Mouse (Mus musculus): Measurements from ENCODE around the gene Fam19a4. TPM values are rescaled to one million over a fixed set of nuclear protein-coding genes. Genes with fewer than 3 reads are reported as not detected.

Fam19a4 gene
- total and polyA plus RNA-seq, 2 experiments from 2014 or later: not detected

GRCm38 (mm10) chr6:97101190-97101957, 41.2 kb upstream of the Fam19a4 start:
- WGBS: 19% methylated on average over 12 of the region's 12 CpGs

GRCm38 (mm10) chr6:97082336-97082735, 22.1 kb upstream of the Fam19a4 start:
- WGBS: 86% methylated on average over 2 of the region's 2 CpGs
- no peaks in the 10 kb centered on the region for H3K36me3 ChIP-seq (replicated peaks; ENCODE audit: control insufficient read depth, insufficient read depth, low read length)

More at GRCm38 (mm10) chr6:97101190-97101957, 41.2 kb upstream of the Fam19a4 start:
- no peak for DNase-seq (ENCODE audit: low spot score)
- Histone ChIP-seq H3K27ac (ENCODE audit: low read depth) (no peak overlapping the region), H3K9me3 (replicated peaks; ENCODE audit: control insufficient read depth, low read length) (no peaks in the 10 kb centered on the region), H3K4me2 (ENCODE audit: low read depth, low read length) (no peak overlapping the region), H3K27me3 (ENCODE audit: control insufficient read depth, insufficient read depth, low read length) (0 out of 2 replicates have a peak, but pooled peaks cover 4% of the 10 kb centered on the region), H3K36me3 (replicated peaks; ENCODE audit: control insufficient read depth, insufficient read depth, low read length) (no peaks in the 10 kb centered on the region), H3K4me3 (ENCODE audit: low read depth, low read length) (no peak overlapping the region), H3K9ac (replicated peaks; ENCODE audit: low read depth, low read length) (no peak overlapping the region), H3K4me1 (ENCODE audit: control insufficient read depth, insufficient read depth) (no peaks in the 10 kb centered on the region)
- TF ChIP-seq CTCF (IDR thresholded peaks at IDR 0.05; ENCODE audit: low read depth) (no peak), EP300 (IDR thresholded peaks at IDR 0.05; ENCODE audit: low read depth) (no peak)
- ATAC-seq (ENCODE audit: insufficient read depth, low read depth): no peak

GRCm38 (mm10) chr6:97080016-97080415, 19.8 kb upstream of the Fam19a4 start:
- H3K36me3 ChIP-seq (replicated peaks; ENCODE audit: control insufficient read depth, insufficient read depth, low read length): no peaks in the 10 kb centered on the region
- WGBS: 44% methylated on average over 9 of the region's 9 CpGs
- no peaks in the 10 kb centered on the region for H3K9me3 ChIP-seq (replicated peaks; ENCODE audit: control insufficient read depth, low read length)
- H3K27me3 ChIP-seq (ENCODE audit: control insufficient read depth, insufficient read depth, low read length): no peaks in the 10 kb centered on the region
- no peak overlapping the region for H3K27ac ChIP-seq (ENCODE audit: low read depth)
- no peak for ATAC-seq (ENCODE audit: insufficient read depth, low read depth)
- no peak overlapping the region for H3K4me2 ChIP-seq (ENCODE audit: low read depth, low read length)
- no peaks in the 10 kb centered on the region for H3K4me1 ChIP-seq (ENCODE audit: control insufficient read depth, insufficient read depth)
- H3K9ac ChIP-seq (replicated peaks; ENCODE audit: low read depth, low read length): no peak overlapping the region
- TF ChIP-seq CTCF (IDR thresholded peaks at IDR 0.05; ENCODE audit: low read depth) (no peak), EP300 (IDR thresholded peaks at IDR 0.05; ENCODE audit: low read depth) (no peak)
- H3K4me3 ChIP-seq (ENCODE audit: low read depth, low read length): no peak overlapping the region
- DNase-seq (ENCODE audit: low spot score): no peak

More at GRCm38 (mm10) chr6:97082336-97082735, 22.1 kb upstream of the Fam19a4 start:
- no peak overlapping the region for H3K9ac ChIP-seq (replicated peaks; ENCODE audit: low read depth, low read length)
- no peak overlapping the region for H3K27ac ChIP-seq (ENCODE audit: low read depth)
- no peak overlapping the region for H3K4me2 ChIP-seq (ENCODE audit: low read depth, low read length)
- DNase-seq (ENCODE audit: low spot score) (no peak), ATAC-seq (ENCODE audit: insufficient read depth, low read depth) (no peak)
- H3K4me3 ChIP-seq (ENCODE audit: low read depth, low read length): no peak overlapping the region
- no peaks in the 10 kb centered on the region for H3K4me1 ChIP-seq (ENCODE audit: control insufficient read depth, insufficient read depth)
- H3K27me3 ChIP-seq (ENCODE audit: control insufficient read depth, insufficient read depth, low read length): no peaks in the 10 kb centered on the region
- no peaks in the 10 kb centered on the region for H3K9me3 ChIP-seq (replicated peaks; ENCODE audit: control insufficient read depth, low read length)
- TF ChIP-seq CTCF (IDR thresholded peaks at IDR 0.05; ENCODE audit: low read depth): no peak
- TF ChIP-seq EP300 (IDR thresholded peaks at IDR 0.05; ENCODE audit: low read depth): no peak

- Histone ChIP-seq H3K27me3 (ENCODE audit: control insufficient read depth, insufficient read depth, low read length) (peaks cover 38% of the 10 kb centered on the region), H3K4me3 (ENCODE audit: low read depth, low read length) (peak overlapping the region; percentile 40), H3K9ac (replicated peaks; ENCODE audit: low read depth, low read length) (no peak overlapping the region), H3K27ac (ENCODE audit: low read depth) (no peak overlapping the region), H3K36me3 (replicated peaks; ENCODE audit: control insufficient read depth, insufficient read depth, low read length) (no peaks in the 10 kb centered on the region), H3K4me2 (ENCODE audit: low read depth, low read length) (peak overlapping the region; percentile 66), H3K9me3 (replicated peaks; ENCODE audit: control insufficient read depth, low read length) (no peaks in the 10 kb centered on the region), H3K4me1 (ENCODE audit: control insufficient read depth, insufficient read depth) (no peaks in the 10 kb centered on the region)
- ATAC-seq (ENCODE audit: insufficient read depth, low read depth) (no peak), DNase-seq (ENCODE audit: low spot score) (no peak)
- WGBS: 4% methylated on average over 10 of the region's 10 CpGs
- no peak for TF ChIP-seq EP300 (IDR thresholded peaks at IDR 0.05; ENCODE audit: low read depth)
Measured at GRCm38 (mm10) chr6:97059599-97059998, 614 bp downstream of the Fam19a4 start.

GRCm38 (mm10) chr6:97052196-97052770, 7.9 kb downstream of the Fam19a4 start:
- Histone ChIP-seq H3K27ac (ENCODE audit: low read depth) (no peak overlapping the region), H3K4me1 (ENCODE audit: control insufficient read depth, insufficient read depth) (no peaks in the 10 kb centered on the region), H3K4me2 (ENCODE audit: low read depth, low read length) (no peak overlapping the region), H3K36me3 (replicated peaks; ENCODE audit: control insufficient read depth, insufficient read depth, low read length) (no peaks in the 10 kb centered on the region), H3K9me3 (replicated peaks; ENCODE audit: control insufficient read depth, low read length) (no peaks in the 10 kb centered on the region), H3K27me3 (ENCODE audit: control insufficient read depth, insufficient read depth, low read length) (no peaks in the 10 kb centered on the region), H3K4me3 (ENCODE audit: low read depth, low read length) (no peak overlapping the region), H3K9ac (replicated peaks; ENCODE audit: low read depth, low read length) (no peak overlapping the region)
- DNase-seq (ENCODE audit: low spot score) (no peak), ATAC-seq (ENCODE audit: insufficient read depth, low read depth) (no peak)
- 68% methylated on average over 8 of the region's 8 CpGs for WGBS
- TF ChIP-seq EP300 (IDR thresholded peaks at IDR 0.05; ENCODE audit: low read depth) (no peak), CTCF (IDR thresholded peaks at IDR 0.05; ENCODE audit: low read depth) (no peak)

Measured in heart, postnatal 0 days (tissue).